Comparison of ENCODE assay signal across 8 mouse cellular contexts in the genomic region with DNA sequence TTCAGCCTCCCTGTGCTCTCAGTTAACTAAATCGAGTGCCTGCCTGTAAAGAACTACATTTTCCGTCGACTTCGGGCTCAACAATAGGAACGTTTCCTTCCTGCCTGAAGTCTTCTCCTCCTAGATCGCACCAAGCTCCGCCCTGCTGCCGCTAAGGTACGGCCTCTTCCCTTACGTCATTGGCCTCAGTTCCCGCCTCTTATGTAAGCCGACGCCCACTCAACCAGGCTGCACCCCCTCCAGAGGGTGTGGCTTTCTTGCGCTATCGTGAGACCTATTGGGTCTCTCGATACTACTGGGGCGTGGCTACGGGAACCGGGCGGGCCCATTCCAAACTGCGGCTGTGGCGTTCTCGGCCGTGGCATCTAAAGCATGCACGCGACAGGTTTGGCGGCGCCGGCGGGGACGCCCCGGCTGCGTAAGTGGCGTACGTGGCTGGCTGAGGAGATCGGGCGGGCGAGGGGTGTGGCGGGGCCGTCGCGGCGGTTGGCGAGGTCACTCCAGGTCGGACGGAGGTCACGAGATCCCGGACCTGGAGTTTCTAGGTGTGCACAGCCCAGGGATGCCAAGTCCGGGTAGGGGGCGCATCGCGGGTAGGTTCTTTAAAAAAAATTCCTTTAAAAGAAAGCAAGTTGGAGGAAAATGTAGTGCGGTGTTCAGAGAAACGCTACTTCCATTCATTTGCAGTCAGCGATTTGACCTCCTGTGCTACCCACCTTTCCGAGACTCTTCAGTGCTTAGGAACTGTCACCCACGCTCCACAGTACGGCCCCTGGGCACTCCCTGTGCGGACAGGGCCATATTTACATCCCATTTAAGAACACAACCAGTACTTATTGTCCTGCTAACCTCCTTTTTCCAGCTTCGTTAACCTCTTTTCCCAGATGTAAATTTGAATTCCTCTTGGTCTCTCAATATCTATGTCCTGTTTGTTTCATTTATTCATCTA. TPM values are rescaled to one million over a fixed set of nuclear protein-coding genes. Genes with fewer than 3 reads are reported as not detected.
DNase-seq lines count a peak whose midpoint lies in the region; ATAC-seq and TF ChIP-seq lines count a peak whose summit lies in the region.

TSS of gene Yif1b (plus strand) at position 311 of the 949 bp plus-strand sequence.

- no peak for TF ChIP-seq CTCF in lung, adult 2 months (IDR thresholded peaks at IDR 0.05; ENCODE audit: insufficient read depth, low read length)

- 1% methylated on average over 60 of the region's 60 CpGs for WGBS in forebrain, embryonic 15.5 days
- whole genome bisulfite sequencing in lung, adult 2 months: 1% methylated on average over 60 of the region's 60 CpGs

- peaks cover 3 to 4% of the 10 kb centered on the region in 2 experiments; a peak in 2 of 4 replicates for H3K4me1 ChIP-seq in ES-E14 (ENCODE audit: control insufficient read depth in 2 of 2, insufficient read depth in 2 of 2, low read length in 2 of 2, poor library complexity in 1 of 2)
- peaks cover 11% of the 10 kb centered on the region for H3K4me1 ChIP-seq in forebrain, embryonic 15.5 days
- H3K4me1 ChIP-seq in lung, adult 2 months (ENCODE audit: control insufficient read depth, insufficient read depth, low read length): peaks cover 2% of the 10 kb centered on the region; the same call in 1 of the 2 replicates

- H3K27ac ChIP-seq in ES-E14 (ENCODE audit: insufficient read depth, low read depth, low read length, poor library complexity, severe bottlenecking): peak within 1 kb of the TSS; percentile 72
- H3K27ac ChIP-seq in forebrain, embryonic 15.5 days (replicated peaks): peak within 1 kb of the TSS; percentile 90

- in situ Hi-C loops in ES-E14 (cut with MboI; ENCODE audit: low sequenced_read_pairs in 2 of 2, unreplicated experiment in 2 of 2): no loop called here

- H3K9ac ChIP-seq in ES-E14 (ENCODE audit: insufficient read depth, low read depth, low read length, poor library complexity, severe bottlenecking): peak within 1 kb of the TSS; percentile 89
- peak within 1 kb of the TSS; percentile 71 for H3K9ac ChIP-seq in forebrain, embryonic 15.5 days (replicated peaks)

- DNase-seq in ES-E14 (ENCODE audit: low read depth, low spot score): peak; percentile 100
- peak; percentile 99 for DNase-seq in cerebellum, adult 11-12 months
- DNase-seq in heart, postnatal 25 days (ENCODE audit: low spot score): peak; percentile 97
- peak; percentile 98 for DNase-seq in layer of hippocampus, adult 18-20 months (ENCODE audit: low spot score in 2 of 2)
- DNase-seq in lung, adult 2 months: peak; percentile 97
- DNase-seq in thymus, adult 18-20 months: peak; percentile 96 to 99

- TF ChIP-seq POLR2A in lung, adult 2 months (IDR thresholded peaks at IDR 0.05; ENCODE audit: borderline replicate concordance, extremely low read depth, low read depth, low read length): peak; percentile 94

- H3K4me3 ChIP-seq in ES-E14 (ENCODE audit: insufficient read depth in 1 of 2, low read depth in 1 of 2, low read length in 2 of 2, poor library complexity in 1 of 2, severe bottlenecking in 1 of 2): peak within 1 kb of the TSS; percentile 79 to 81
- H3K4me3 ChIP-seq in forebrain, embryonic 15.5 days: peak within 1 kb of the TSS; percentile 76
- peak within 1 kb of the TSS; percentile 67 for H3K4me3 ChIP-seq in lung, adult 2 months (replicated peaks; ENCODE audit: extremely low read depth, low read depth, low read length)

- H3K4me2 ChIP-seq in forebrain, embryonic 15.5 days (replicated peaks): peak within 1 kb of the TSS; percentile 79

- peaks cover 2% of the 10 kb centered on the region for H3K27me3 ChIP-seq in forebrain, embryonic 15.5 days

- no peaks in the 10 kb centered on the region for H3K9me3 ChIP-seq in ES-E14 (ENCODE audit: control insufficient read depth, insufficient read depth, low read depth, low read length)
- no peaks in the 10 kb centered on the region for H3K9me3 ChIP-seq in forebrain, embryonic 15.5 days

- peaks cover 7% of the 10 kb centered on the region; the same call in 1 of the 2 replicates for H3K36me3 ChIP-seq in ES-E14 (ENCODE audit: control insufficient read depth, insufficient read depth, low read length, poor library complexity, severe bottlenecking)
- no peaks in the 10 kb centered on the region for H3K36me3 ChIP-seq in forebrain, embryonic 15.5 days

- intact Hi-C loops in heart, postnatal 25 days (cut with DNase I): loop anchor here (2.0 to 10.0 kb wide), 2 partner anchors 57 to 253 kb away; partner anchors contain the start of genes Eif3k, Map4k1 and Psmd8

- ATAC-seq in forebrain, embryonic 15.5 days (replicated peaks): peak; percentile 98
- ATAC-seq in neutrophil, adult 5-6 weeks (ENCODE audit: extremely low read depth, insufficient number of reproducible peaks, low FRiP score, poor library complexity, severe bottlenecking): peak; percentile 99

TF ChIP-seq in ES-E14, 5 proteins besides CTCF, POLR2A, EP300 and RAD21:
- TF ChIP-seq ZNF384 (IDR thresholded peaks at IDR 0.05; ENCODE audit: low read depth, low read length) (no peak), HCFC1 (IDR thresholded peaks at IDR 0.05; ENCODE audit: borderline replicate concordance, insufficient read depth, low read length) (peak; percentile 68; the same call in 1 of the 2 replicates), CHD2 (IDR thresholded peaks at IDR 0.05; ENCODE audit: low read depth, low read length) (peak; percentile 93)

RNA-seq across cellular contexts. Expression of gene Yif1b, which starts in this region (rescaled TPM):
- total RNA-seq in ES-E14 (2012; rRNA removed): 201 and 296 TPM in 2 replicates
- 76.2 and 78.7 TPM in 2 replicates for polyA plus RNA-seq in forebrain, embryonic 15.5 days (2015; fragmentation: Nextera tagmentation; extraction: Ambion mirVana)
- total RNA-seq in heart, postnatal 25 days (2021): 10 to 100 TPM; 75.2 to 78.9 TPM
- total RNA-seq in layer of hippocampus, adult 18-20 months (2021): 10 to 100 TPM; 40.4 to 42.6 TPM
- polyA plus RNA-seq in lung, adult 2 months (2012; rRNA removed): 182 and 190 TPM in 2 replicates
- 4.4 and 5.2 TPM in 2 replicates for total RNA-seq in neutrophil, adult 5-6 weeks (2017)

Comparison
In these comparisons a context has a peak if more than half of its experiments do, and no peak if none do; other contexts are left out.
1. Peak in every context shown above with its lines: DNase-seq, ATAC-seq, H3K4me3 ChIP-seq and H3K27ac ChIP-seq.